Mouse (Mus musculus) T-cell, adult 2 months (primary cell): ENCODE data around the gene Gm45713.
A peak's percentile ranks its signal among the peaks of the same experiment; 100 is the strongest.

ENCODE experiments used
- DNase-seq: peaks from one replicate; pipeline ENCODE4 v3.0.0; 2022; ENCODE audit warnings: low spot score

The Gm45713 gene

GRCm38 (mm10) chr7:45095367-45095766 is 40.7 kb downstream of the Gm45713 start:
- no peak for DNase-seq

GRCm38 (mm10) chr7:45094121-45094520 is 41.9 kb downstream of the Gm45713 start:
- DNase-seq = no peak

DNA sequence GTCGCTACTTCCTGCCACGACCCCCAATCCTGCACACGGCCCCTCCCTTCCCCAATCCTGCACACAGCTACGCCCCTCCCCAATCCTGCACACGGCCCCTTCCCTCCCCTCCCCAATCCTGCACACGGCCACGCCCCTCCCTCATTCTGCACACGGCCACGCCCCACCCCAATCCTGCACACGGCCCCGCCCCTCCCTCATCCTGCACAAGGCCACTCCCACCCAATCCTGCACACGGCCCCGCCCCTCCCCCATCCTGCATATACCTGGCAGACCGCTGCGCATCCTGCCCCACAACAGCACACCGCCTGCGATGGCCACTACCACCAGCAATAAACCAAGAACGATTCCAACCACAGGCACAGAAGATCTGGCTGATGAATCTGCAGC is 42.5 kb downstream of the Gm45713 start:
- no peak for DNase-seq

- no peak for DNase-seq
Measured at GRCm38 (mm10) chr7:45092828-45093515, 43.1 kb downstream of the Gm45713 start.

- no peak for DNase-seq
Measured at GRCm38 (mm10) chr7:45092048-45092447, 44.0 kb downstream of the Gm45713 start, which contains the start of gene Rcn3. TSS of gene Rcn3 (minus strand) at chr7:45092221.

- peak; percentile 21 for DNase-seq
Measured at GRCm38 (mm10) chr7:45091001-45091990, 44.7 kb downstream of the Gm45713 start.

DNA sequence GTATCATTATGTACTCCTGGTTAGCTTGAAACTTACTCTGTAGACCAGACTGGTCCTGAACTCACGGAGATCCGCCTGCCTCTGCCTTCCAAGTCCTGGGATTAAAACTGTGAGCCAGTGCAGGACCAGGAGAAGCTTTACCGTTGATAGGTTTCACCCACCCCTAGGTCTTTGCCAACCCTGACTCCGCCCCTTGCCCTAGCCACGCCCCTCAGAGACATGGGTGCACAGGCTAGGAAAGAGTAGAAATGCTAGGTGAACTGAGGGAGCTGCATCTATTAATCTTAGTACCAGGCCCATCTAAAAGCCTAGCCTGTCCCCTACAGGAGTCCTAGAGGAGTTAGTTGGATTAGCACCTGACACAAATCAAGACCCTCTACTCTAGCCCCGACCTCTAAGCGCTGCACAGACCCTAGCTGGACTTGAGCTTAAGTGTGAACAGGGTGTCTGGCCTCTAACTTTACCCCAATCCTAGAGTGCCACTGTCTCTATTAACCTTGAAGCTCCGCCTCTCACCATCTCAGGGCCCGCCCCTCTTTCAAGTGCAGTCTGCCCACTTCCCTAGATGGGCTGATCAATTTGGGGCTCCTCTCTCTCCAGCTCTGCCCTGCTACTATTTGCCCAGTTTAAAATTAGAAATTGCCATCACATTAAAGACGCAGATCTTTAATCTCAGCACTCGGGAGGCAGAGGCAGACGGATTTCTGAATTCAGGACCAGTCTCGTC is 45.6 kb downstream of the Gm45713 start:
- DNase-seq = peak; percentile 29

GRCm38 (mm10) chr7:45088597-45088996 is 47.4 kb downstream of the Gm45713 start:
- no peak for DNase-seq

DNA sequence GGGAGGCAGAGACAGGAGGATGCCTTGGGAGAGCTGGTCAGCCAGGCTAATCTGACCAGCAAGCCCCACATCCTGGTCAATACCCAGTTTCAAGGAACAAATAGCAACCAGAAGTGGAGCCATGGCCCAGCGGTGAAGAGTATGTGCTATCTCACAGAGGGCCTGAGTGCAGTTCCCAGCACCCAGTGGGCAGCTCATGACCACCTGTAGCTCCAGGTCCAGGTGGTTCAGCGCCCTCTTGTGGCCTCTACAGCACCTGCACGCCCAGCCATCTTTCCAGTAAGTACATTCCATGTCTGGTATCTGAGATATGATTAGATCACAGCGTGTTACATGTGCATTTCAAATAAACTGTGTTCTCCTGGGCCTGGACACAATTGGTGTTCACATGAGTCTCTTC is 49.9 kb downstream of the Gm45713 start:
- no peak for DNase-seq

GRCm38 (mm10) chr7:45083300-45083890 is 52.6 kb downstream of the Gm45713 start:
- no peak for DNase-seq

DNA sequence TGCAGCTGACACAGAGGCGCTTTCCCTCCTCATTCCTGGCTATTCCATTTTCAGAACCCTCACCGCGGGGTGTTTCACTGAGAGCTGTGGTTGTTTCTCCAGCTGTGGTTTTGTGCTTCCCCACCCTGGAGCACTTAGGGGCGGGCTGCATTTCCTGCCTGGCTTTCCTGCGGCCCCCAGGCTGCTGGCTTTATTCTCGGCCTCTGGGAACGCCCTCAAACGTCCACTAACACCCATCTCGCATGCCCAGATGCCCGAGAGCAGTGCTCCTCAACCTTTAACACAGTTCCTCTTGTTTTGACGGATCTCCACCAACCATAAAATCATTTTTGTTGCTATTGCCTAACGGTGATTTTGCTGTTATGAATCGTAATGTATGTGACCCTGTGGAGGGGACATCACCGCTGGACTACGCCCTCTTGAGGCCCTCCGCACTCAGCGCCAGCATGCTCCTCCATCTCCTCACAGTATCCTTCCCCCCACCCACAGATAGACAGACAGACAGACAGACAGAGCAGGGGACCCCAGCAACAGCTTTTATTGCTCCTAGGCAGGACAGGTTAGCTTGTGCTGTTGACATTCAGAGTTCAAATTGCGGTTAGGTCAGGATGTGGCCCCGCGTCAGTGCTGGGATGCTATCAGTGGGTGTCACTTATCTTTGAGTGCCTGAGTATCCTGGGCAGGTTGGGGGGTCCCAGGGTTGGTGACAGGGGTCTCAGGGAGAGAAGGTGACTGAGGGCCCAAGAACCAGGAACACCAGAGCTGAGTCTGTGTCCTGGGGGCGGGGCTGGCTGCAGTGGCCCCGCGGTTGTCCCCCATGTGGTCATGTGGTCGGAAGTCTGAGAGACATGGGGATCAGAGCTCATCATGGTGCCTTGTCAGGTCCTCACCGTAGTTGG is 53.4 kb downstream of the Gm45713 start:
- peak; percentile 72 for DNase-seq

- no peak for DNase-seq
Measured at GRCm38 (mm10) chr7:45081016-45081415, 55.0 kb downstream of the Gm45713 start.

- peak; percentile 88 for DNase-seq
Measured at GRCm38 (mm10) chr7:45079856-45080255, 56.2 kb downstream of the Gm45713 start.

DNA sequence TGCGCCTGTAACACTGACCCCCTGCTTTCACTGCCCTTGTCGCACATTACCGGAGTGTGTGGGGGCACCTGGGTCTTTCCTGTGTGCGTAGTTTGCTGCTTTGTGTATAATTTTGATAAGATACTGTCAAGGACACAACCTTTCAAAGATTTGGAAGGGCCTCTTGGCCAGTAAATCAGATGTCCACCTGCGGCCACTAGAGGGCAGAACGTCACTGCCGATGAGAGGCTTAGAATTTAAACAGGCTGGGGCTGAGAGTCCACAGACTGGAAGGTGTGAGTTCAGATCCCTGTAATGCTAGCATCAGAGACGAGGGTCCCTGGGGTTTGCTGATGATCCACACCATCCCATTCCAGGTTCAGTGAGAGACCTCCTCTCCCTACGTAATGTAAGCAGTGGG is 57.5 kb downstream of the Gm45713 start:
- peak; percentile 74 for DNase-seq

DNA sequence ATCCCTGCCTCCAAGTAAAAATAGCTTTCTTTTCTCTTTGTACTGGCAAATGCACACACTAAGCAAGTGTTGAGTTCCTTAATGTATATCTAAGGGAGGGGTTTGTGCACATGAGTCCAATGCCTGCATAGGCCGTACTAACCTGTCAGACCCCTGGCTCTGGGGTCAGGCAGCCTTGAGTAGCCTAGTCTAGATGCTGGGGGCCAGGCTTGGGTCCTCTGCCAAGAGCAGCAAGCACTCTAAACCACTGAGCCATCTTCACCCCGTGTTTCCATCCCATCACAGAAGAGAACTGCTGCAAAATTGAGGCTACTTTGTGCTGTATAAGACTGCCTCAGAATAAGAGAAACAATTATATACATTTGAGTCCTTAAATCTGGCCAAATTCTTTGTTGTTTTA is 58.2 kb downstream of the Gm45713 start:
- DNase-seq = no peak

DNA sequence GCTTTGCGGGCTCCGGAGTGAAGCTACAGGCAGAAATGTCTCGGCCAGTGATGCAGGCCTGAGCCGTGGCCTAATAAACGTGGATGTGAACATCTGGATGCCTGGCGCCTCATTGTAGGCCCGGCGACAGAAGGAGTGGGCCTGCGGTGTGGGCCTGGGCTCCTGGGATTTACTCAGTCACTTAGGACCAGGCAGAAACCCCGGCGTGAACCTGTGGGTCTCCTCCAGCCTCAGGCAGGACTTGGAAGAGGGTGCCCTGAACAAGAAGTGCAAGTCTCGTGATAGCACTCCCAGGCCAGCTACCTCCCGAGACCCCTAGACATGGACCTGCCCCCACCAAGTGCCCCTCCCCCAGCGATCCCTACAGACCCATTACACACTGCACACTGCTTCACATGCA is 58.7 kb downstream of the Gm45713 start:
- no peak for DNase-seq

- DNase-seq = no peak
Measured at GRCm38 (mm10) chr7:45076501-45076900, 59.5 kb downstream of the Gm45713 start.
